Mouse (Mus musculus) spleen, embryonic (tissue): Measurements from ENCODE around the gene Hmga1b.
"Not testable (repeated sequence)": the region's sequence is repeated elsewhere in the genome, so short reads cannot be mapped to it uniquely, and the experiment has no call there.

Source experiments
- CTCF ChIA-PET: fragments of 350-600 bp; sonication (Branson Sonifier 250); formaldehyde crosslinking; loops from one replicate; lab custom pipeline; 2022; lab: Charles Lee

Hmga1b gene

DNA sequence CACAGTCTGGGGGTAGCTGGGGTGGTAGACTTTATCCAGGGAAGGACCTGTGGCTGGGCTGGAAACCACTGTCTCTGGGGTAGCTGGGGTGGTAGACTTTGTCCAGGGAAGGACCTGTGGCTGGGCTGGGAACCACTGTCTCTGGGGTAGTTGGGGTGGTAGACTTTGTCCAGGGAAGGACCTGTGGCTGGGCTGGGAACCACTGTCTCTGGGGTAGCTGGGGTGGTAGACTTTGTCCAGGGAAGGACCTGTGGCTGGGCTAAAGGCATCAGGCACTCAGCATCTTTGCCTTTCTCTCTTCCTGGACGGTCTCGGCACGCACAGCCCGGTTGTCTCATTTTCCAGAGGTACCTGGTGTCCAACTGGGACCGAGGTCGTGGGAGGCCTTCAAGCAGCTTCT, 18.8 kb downstream of the Hmga1b start:
- CTCF ChIA-PET = not testable (repeated sequence)

DNA sequence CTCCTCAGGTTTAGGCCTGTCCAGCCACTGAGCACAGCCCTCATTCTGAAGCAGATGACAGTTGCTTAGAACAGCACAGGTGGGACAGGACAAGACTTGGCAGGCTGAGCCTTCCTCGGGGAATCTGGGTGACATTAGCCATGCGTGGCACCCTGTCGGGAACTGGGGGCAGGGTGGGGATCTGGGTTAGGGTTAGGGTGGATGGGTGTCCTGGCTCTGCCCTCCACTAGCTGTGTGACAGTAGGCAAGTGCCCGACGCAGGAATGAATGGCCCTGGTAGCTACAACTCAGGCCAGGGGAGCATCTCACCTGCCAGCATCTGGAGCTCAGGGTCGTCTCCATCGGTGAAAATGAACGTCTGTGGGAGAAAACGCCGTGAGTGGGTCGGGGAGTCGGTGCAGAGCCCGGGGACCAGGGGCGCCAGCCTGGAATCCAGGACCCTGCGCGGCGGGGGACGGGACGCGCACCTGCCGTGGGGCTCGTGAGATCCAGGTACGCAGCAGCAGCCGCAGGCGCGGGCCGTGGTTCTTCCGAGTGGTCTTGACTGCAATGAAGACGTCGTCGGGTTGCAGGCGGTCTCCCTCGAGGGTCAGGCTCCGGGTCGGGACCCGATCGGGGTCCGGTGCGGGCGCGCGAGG, 21.0 kb downstream of the Hmga1b start:
- CTCF ChIA-PET = interaction anchor here (0.5 kb wide), 2 partner anchors 14 to 346 kb away, joined by 3 to 4 read pairs; partner anchors contain the start of gene Nploc4

DNA sequence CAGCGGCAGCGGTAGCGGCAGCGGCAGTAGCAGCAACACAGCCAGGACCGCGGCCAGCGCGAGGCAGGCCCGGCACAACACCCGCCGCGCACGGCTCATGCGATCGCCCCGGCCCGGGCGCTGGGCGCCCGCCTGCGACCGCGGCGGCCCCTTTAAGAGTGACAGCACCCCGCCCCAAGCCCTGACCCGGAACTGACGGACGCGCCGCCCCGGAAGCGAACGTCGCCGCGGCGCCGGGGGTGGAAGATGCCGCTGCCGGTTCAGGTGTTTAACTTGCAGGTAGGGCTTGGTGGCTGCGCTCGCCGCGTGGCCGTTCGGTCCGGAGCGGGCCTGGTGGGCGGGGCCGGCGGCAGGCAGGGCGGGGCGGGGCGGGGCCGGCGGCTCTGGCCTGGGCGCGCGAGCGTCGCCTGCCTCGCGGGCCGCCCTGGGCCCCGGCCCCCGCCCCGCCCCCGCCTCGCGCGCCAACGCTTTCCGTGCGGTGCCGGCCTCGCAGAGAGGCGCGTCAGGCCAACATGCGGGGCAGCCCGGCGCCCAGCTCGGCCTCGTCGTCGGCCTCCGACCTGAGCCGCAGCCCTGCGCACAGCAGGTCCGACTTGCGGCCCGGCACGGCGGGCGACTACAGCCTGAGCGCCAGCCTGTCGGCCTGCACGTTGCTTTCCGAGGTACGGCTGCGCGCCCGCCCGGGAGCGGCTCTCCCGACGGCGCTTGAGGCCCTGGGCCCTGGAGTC, 21.6 kb downstream of the Hmga1b start, which contains the start of the genes Rfng and Gps1:
Gene Rfng, minus strand, starts transcription at position 144 of the 728 bp plus-strand sequence.
Gene Gps1, plus strand, starts transcription at position 209 of the 728 bp plus-strand sequence.
- CTCF ChIA-PET = interaction anchor here (0.5 kb wide), 1 partner anchor 13 kb away, joined by 4 read pairs; no protein-coding TSS in a partner anchor

DNA sequence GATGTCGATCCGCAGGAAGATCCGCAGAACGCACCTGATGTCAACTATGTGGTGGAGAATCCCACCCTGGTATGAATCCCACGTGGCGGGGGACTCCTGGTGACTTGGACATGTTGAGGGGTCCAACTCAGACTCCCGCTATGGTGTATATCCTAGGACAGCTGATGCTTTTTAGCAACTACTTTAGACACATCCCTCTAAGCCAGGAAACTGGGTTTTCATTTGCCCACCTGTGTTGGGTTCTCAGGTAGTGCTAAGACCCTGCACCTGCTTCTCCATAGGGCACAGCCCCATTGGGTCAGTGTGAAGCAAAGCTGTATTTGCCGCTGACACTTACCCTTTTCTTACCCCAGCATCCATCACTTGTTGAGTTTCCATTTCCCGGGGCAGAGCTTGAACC, 22.6 kb downstream of the Hmga1b start:
- CTCF ChIA-PET = no interaction called here

DNA sequence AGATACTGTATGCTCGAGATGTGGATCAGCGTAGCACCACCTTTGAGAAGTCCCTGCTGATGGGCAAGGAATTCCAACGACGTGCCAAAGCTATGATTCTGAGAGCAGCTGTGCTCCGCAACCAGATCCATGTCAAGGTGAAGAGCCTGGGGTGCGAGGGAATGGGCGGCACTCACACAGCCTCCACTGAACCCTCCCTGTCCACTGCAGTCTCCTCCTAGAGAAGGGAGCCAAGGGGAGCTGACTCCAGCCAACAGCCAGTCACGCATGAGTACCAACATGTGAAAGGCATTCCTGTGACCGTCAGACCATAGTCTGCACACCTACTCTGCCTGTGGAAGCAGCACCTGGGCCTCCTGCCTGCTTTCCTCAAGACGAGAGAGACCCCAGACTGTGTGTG, 25.9 kb downstream of the Hmga1b start:
- CTCF ChIA-PET = not testable (repeated sequence)

DNA sequence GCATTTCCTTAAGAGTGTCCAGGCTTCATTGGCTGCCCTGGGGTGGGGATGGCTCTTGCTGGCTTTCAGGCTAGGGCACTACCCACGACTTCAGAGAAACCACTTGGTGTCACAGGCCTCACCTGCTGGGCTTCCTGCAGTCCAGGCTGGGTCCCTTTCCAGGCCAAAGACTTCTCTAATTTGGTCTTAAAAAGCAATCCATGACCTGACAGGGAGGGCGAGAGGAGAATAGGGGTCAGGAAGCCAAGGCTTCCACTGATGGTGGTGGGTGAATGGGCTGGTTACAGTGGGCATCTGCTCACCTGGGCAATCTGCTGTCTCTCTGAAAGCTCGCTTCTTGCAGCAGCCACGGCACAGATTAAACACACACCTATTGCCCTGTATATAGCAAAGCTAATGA, 26.8 kb downstream of the Hmga1b start:
- CTCF ChIA-PET = no interaction called here

DNA sequence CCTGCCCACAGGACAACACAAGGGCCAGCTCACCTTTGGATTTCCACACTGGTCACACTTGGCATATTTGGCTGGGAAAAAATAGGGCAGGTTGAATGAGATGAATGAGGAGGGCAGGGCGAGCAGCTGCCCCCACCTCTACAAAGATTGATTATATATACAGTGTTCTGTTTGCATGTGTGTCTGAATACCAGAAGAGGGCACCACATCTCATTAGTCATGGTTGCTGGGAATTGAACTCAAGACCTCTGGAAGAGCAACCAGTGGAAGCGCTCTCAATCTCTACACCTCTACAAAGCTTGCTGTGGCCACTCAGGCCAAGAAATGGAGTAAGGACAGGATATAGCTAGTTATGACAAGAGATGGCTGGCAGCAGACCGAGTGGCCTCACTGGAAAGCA, 27.2 kb downstream of the Hmga1b start:
- CTCF ChIA-PET = no interaction called here

DNA sequence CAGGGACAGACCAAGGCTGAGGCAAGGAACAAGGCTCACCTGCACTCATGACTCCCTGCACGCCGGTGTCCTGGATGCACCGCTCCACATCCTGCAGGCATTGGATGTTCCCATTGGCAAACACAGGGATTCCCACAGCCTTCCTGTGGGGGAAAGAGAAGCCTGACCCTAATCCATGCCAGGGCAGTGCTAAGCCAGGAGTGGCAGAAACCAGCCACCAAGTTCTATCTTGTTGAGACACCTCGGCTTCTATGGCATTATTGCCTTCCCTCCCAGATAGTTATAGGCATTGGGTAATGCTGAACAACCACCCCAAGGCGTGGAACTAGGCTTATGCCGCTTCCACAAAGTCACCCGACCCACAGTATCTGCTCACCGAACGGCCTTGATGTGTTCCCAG, 30.1 kb downstream of the Hmga1b start:
- CTCF ChIA-PET = no interaction called here

DNA sequence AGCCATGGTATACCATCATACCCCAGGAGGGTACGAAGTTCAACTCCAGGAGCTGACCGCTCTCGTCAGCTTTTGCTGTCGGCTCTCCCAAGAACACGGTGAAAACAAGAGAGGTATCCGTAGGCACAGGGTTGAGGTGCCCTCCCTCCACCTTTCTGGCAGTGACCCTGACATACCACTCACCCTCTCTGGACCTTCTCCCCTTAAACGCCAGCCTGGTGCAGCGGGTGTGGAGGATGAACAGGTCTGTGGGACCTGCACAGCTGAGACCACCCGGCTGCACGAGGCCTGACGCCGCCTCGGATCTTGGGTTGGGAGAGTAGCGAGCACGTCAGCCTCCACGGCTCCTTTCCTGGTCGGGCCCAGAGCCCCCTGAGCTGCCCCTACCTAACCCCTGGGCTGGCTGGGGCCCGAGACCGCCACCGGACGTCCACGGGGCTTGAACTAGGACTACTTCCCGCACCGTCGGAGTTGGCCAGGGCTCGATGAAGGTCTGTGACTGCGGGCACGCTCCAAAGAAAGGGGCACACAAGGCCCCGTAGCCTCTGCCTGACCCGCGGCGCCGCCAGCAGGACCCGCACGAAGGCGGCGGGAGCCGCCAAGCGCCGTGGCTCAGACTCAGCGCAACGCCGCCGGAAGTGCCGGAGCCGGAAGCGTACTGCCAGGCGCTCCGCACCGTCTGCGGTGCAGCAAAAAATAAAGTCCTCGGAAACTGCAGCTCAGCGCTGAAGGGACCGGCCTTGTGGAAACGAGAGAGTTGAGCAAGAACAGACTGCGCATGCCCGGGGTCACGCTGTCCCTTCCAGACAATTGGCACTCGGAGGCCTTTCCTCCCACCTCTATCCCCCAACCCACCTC, 33.4 kb downstream of the Hmga1b start, which contains the start of gene Dus1l:
Gene Dus1l, minus strand, starts transcription at position 648 of the 858 bp plus-strand sequence.
- CTCF ChIA-PET = interaction anchor here (0.5 kb wide), 1 partner anchor 73 kb away, joined by 7 read pairs; no protein-coding TSS in a partner anchor

DNA sequence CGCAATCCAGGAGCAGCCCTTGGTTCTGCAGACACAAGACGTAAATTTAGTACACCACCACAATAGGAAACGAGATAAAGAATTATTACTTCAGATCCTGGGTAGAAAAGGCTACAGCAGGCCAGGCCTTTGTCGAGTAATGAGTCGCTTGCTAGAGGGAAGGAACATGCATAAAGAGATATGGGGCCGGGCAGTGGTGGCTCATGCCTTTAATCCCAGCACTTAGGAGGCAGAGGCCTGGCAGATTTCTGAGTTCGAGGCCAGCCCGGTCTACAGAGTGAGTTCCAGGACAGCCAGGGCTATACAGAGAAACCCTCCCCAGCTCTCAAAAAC, 34.0 kb downstream of the Hmga1b start:
- CTCF ChIA-PET = no interaction called here

DNA sequence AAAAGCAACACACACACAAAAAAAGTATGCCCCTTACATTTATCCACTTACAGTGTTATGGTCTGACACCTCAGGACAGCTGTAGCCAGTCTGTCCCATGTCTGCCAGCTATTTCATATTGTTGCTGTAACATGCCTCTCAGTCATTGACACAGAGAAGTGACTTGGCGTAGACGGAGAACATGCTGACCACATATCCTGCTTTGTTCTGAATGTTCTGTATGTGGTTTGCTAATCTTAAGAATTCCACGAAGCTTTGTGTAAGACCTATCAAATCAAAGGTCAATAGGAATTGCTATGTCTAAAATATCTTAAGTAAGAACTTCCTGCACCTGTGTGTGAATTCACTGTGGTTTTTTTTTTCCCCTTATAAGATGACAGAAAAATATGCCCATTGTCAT, 35.6 kb downstream of the Hmga1b start:
- CTCF ChIA-PET = interaction anchor here (0.6 to 0.8 kb wide), 2 partner anchors 192 to 428 kb away, joined by 3 to 4 read pairs; no protein-coding TSS in a partner anchor

DNA sequence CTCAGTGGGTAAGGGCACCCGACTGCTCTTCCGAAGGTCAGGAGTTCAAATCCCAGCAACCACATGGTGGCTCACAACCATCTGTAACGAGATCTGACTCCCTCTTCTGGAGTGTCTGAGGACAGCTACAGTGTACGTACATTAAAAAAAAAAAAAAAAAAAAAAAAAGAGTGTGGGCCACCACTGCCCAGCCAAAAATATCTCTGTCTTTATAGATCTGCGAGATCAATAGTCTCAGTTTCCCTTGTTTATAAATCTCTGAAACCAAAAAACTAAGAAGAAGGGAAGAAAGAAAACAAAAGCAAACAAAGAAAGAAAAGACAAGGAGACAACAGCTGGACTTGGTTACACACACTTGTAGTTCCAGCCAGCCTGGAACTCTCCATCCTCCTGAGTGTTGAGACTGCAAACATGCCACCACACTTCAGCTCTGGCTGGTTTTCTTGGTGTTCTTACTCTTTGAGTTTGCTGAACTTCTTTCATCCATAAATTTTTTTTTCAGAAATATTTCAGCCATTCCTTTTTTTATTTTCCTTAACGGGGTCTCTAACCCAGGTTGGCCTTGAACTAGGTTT, 36.8 kb downstream of the Hmga1b start:
- CTCF ChIA-PET = interaction anchor here (0.5 to 0.7 kb wide), 3 partner anchors 64 to 889 kb away, joined by 3 to 17 read pairs (median 4); no protein-coding TSS in a partner anchor

DNA sequence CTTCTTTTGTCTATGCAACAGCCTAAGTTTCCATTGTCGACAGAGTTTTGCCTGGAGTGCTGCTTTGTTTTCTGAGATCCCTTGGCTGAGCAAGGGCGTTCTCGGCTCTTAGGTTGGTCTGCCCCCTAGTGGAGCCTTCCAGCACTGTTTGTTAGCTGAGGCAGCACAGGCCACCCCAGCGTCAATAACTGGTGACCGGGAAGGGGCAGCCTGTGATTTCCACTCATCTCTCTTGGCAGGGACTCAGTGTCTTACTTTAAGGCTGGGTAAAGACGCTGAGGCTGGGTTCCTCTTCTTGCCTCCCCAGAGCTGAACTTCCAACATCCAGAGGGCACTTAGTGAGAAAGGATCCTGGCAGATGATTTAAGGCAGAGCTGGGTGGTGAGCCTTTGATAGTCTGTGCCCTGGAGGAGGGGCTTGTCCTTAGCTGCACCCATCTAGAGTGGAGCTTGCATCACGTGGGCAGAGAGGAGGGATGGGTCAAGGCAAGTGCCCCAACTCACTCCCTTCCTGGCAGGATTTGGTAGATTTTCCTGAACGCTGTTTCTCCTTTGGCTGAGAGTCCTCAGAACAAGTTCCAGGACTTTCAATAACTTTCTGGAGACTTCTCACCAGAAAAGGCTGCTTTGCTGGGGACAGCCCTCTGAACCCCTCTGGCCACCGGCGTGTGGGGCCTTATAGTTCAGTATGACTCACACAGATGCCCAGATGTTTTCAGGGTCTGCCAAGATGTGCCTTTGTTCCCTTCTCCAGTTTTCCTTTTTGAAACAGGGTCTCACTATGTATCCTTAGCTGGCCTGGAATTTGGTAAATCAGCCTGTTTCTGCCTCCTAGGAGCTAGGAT, 37.7 kb downstream of the Hmga1b start:
- CTCF ChIA-PET = interaction anchor here (0.7 kb wide), 1 partner anchor 890 kb away, joined by 17 read pairs; no protein-coding TSS in a partner anchor

DNA sequence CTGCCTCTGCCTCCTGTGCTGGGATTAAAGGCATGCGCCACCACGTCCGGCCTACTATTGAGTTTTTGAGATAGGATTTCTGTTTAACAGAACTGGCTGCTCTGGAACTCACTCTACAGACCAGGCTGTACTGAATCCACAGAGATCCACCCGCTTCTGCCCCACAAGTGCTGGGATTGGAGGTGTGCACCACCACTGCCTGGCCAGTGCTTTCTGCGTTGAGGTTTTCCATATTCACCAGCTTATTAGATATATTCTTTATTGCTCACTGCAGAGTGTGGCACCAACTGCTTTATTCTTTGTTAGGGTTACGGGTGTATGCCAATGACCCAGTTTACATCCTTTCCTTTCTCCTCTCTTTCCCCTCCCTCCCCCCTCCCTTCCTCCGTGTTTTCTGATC, 41.7 kb downstream of the Hmga1b start:
- CTCF ChIA-PET = no interaction called here

DNA sequence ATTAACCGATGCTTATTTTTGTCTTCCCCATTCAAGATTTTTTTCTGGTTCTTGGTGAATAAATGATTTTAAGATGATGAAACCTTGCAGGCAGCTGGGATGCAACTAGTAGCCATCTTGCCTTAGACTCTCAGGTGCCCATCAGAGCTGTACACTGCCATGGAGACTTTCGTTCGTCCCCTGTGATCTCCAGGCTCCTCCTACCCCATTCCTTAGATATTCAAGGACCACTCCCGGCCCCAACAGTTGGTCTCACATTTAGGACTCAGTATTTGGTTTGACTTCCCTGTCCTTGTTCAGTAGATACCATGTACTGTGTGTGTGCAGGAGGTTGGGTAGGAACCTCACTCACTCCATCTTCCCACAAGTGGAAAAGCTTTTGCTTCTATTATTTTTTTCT, 42.2 kb downstream of the Hmga1b start:
- CTCF ChIA-PET = no interaction called here

DNA sequence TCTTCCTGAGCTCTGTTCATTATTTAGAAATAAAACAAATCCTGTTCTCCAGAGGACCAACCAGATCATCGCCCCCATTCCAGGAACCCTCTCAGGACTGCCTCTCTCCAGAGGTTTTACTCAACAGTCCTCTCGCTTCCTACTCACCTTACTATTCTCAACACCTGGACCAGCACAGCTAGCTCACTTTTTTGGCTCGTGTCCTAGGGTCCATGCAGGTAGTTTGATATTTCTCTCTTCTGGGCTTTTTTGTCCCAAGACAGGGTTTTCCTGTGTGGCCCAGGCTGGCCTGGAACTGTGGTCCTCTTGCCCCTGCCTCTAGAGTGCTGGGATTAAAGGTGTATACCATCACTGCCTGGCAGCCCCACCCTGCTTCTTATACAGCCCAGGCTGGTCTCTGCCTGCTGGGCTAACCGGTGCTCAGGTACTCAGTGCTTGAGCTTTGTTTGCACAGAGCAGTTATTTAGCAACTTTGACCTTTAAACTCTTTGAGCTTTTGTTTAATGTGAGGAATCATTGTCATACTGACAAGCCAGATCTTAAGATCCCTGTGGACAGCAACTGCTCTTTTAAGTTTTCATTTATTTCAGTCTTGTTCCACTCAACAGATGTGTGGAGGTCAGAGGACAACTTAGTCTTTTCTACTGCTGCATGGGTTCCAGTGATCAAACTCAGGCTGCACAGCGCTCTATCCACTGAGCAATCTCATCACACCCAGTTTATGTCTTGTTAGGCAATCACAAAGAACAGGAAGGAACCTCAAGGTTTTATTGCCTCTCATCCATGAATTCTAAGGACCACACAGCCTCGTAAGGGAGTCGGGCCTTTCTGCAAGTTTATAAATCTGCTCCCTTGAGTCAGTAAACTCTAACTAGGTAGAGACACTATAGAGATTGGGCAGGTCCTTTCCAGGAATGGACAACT, 43.0 kb downstream of the Hmga1b start:
- CTCF ChIA-PET = no interaction called here

DNA sequence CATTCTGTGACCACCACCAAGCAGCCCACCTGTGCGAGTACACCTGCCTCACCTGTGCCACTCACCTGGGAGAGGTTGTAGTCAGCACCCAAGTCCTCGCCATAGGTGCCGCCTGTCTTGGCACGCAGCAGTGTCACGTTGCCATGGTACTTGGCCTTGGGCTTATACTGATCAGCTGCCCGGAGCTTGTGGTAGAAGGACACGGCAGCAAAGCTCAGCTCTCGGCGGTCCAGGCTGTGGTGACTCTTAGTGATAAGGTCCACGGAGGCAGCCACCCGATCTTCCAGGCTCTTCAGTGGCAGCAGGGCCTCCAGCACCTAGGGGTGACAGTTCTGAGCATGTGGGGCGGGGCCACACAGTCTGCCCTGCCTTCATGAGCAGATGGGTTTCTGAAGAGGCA, 45.4 kb downstream of the Hmga1b start:
- CTCF ChIA-PET = no interaction called here

DNA sequence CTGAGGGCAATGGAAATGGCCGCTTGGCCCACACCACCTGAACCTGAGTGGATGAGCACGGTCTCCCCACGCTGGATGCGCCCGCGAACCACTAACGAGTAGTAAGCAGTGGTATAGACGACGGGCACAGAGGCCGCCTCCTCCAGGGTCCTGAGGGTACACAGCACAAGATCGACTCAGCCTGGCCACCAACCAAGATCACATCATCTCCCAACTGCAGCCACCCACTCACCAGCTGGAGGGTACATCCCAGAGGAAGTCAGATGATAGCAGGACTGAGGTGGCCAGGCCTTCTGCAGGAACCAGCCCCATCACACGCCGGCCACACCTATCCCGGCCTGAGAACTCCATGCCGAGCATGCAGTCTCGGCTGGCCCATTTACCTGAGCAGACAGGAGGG, 49.5 kb downstream of the Hmga1b start:
- CTCF ChIA-PET = no interaction called here
